Mouse (Mus musculus) spleen, adult 2 months (tissue): ENCODE measurements around the gene Fam129a.

Source experiments
- CTCF ChIP-seq: fragments of 200-500 bp; IDR thresholded peaks from 2 replicates; pipeline ENCODE4 v1.5.1; 2011; ENCODE audit warnings: mild to moderate bottlenecking, inconsistent platforms; ENCODE audit not compliant: insufficient read depth, insufficient read length, insufficient replicate concordance; ENCODE audit errors: extremely low read depth
- POLR2A ChIP-seq: fragments of 200-500 bp; IDR thresholded peaks from 2 replicates; pipeline ENCODE4 v1.6.1; 2011; ENCODE audit warnings: low read depth, low read length, inconsistent platforms

DNA sequence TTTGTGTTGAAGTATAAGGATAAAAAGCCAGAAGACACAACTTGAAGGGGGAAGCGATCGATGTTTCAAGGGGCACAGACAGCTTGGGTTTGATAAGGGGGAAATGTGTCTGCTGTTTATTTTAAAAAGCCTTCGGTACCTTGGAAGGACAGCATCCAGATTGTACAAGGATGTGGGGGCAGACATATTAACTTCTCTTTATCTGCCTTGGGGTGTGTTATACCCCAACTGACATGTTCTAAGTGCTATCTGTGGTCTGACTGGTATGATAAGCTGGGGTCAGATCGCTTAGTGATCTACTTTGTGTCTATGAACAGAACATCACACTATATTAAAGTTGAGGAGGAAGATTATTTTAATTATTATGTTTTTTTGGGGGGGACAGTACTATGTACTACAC lies 157.2 kb downstream of the Fam129a start:
- TF ChIP-seq CTCF (no peak), POLR2A (no peak)
